Mouse (Mus musculus): ENCODE data around the gene Slc7a9. TPM values are rescaled to one million over a fixed set of nuclear protein-coding genes. Genes with fewer than 3 reads are reported as not detected.

Gene Slc7a9
- not detected in 2 replicates for total RNA-seq (2017)

GRCm38 (mm10) chr7:35447996-35448846, at the start of gene Slc7a9:
Gene Slc7a9, plus strand, starts transcription at chr7:35448796.
- no peak for ATAC-seq (ENCODE audit: extremely low read depth, insufficient number of reproducible peaks, low FRiP score, poor library complexity, severe bottlenecking)

DNA sequence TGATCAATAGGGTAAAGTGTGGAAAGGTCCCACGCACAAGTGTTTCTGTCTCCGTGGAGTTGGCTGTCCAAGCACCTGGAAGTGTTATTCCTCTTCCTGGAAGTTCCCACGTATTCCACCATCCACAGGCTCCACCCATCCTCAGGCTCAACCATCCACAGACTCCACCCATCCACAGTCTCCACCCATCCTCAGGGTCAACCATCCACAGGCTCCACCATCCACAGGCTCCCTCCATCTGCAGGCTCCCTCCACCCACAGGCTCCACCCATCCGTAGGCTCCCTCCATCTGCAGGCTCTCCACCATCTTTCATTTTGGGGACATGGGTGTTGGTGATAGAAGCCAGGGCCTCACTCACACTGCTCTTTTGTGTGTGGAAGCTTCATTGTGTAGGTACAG, 47.4 kb upstream of the Slc7a9 start:
- no peak for ATAC-seq (ENCODE audit: extremely low read depth, insufficient number of reproducible peaks, low FRiP score, poor library complexity, severe bottlenecking)

- ATAC-seq (ENCODE audit: extremely low read depth, insufficient number of reproducible peaks, low FRiP score, poor library complexity, severe bottlenecking) = peak; percentile 27
These were observed 33.4 kb upstream of the Slc7a9 start for GRCm38 (mm10) chr7:35415226-35415625.

DNA sequence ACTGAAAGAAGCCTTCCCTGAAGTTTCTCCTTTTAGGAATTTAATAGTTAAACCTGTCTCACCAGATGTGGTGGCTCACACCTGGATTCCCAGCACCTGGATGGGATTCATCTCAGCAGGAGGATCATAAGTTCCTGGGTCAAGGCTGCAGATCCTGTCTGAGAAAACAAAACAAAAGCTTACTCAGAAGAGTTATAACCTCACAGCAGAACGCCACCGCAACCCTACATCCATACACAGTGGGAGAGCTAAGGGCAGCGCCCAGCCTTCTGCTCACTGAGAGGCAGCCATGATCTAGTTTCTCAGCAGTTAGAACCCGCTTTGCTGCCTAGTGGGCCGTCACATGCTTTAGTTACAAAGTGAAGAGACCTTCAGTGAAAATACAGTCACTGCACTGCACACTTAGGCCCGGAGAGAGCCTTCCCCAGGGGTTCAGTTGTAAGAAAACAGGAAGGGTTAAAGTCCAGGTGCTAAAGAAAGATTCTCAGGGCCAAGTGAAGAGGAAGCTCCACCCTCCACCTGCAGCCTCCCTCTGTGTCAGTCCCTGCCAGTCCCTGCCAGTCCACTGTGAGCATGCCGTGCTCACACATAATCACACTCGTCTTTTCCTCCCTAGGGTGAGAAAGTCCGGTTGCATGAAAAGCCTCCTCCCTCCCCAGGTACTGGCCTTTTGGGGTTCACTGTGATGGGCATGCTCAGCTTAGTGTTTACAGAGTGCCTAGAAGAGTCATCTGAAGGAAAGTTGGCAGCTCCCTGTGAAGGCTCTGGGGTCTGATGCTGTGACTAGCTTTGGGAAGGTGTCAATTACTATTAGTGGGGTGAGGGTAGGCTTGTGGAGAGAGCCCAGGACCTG, 32.6 kb upstream of the Slc7a9 start:
- ATAC-seq (ENCODE audit: extremely low read depth, insufficient number of reproducible peaks, low FRiP score, poor library complexity, severe bottlenecking) = peak; percentile 68

- no peak for ATAC-seq (ENCODE audit: extremely low read depth, insufficient number of reproducible peaks, low FRiP score, poor library complexity, severe bottlenecking)
These were observed 32.0 kb upstream of the Slc7a9 start for GRCm38 (mm10) chr7:35416654-35416948.

DNA sequence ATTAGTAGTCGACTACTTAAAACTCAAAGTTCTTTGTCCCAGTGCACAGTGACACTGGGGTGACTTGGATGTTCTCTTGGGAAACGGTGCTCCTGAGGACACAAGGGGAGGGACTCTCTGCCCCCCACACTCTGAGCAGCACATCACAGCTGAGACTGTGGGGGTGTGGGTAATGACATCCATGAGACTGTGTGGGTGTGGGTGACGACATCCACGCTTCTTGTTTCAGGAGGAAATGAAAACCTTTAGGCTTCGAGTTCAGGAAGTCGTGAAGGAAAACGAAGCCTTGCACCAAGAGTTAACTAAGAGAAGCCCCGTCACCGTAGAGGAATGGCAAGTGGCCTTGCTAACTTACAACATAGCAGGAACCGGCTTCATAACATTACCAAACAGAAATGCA, 25.5 kb upstream of the Slc7a9 start:
- no peak for ATAC-seq (ENCODE audit: extremely low read depth, insufficient number of reproducible peaks, low FRiP score, poor library complexity, severe bottlenecking)

- ATAC-seq (ENCODE audit: extremely low read depth, insufficient number of reproducible peaks, low FRiP score, poor library complexity, severe bottlenecking) = no peak
These were observed 20.4 kb upstream of the Slc7a9 start for GRCm38 (mm10) chr7:35428146-35428545.

DNA sequence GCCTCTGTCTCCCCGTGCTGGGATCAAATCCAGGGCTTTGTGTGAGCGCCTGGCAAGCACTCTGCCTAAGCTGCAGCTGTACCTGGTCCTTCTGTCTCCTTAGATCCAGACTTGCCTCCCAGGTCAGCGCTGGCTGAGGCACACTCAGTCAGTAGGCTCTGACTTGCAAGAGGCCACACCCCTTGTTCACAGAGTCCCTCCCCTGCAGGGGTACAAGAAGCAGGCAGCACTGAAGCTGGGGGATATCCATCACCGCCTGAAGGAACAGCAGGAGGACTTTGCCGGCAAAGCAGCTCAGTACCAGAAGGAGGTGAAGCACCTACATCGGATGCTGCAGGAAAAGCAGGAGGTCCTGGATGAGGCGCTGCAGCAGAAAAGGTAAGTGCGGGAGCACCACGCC, 13.3 kb upstream of the Slc7a9 start:
- ATAC-seq (ENCODE audit: extremely low read depth, insufficient number of reproducible peaks, low FRiP score, poor library complexity, severe bottlenecking) = no peak

GRCm38 (mm10) chr7:35447501-35447900, 1.1 kb upstream of the Slc7a9 start:
- ATAC-seq (ENCODE audit: extremely low read depth, insufficient number of reproducible peaks, low FRiP score, poor library complexity, severe bottlenecking) = no peak

DNA sequence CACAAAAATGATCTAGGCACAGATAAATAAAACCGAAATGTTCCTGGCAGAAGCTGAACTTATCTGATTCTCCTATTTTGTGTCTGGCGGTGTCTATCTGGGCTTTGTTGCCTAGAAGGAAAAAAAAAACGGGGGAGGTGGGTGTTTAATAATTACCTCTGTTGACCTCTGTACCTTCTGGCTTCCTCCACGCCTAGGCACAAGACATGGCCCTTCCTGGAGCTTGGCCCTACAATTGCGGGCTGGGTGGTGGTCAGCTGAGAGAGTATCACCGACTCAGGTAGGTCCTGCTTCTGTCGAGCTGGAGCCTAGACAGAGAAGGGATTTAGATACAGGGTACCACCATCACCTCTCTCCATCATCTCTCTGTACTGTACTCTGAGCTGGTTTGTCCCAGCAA, 271 bp downstream of the Slc7a9 start:
- no peak for ATAC-seq (ENCODE audit: extremely low read depth, insufficient number of reproducible peaks, low FRiP score, poor library complexity, severe bottlenecking)

DNA sequence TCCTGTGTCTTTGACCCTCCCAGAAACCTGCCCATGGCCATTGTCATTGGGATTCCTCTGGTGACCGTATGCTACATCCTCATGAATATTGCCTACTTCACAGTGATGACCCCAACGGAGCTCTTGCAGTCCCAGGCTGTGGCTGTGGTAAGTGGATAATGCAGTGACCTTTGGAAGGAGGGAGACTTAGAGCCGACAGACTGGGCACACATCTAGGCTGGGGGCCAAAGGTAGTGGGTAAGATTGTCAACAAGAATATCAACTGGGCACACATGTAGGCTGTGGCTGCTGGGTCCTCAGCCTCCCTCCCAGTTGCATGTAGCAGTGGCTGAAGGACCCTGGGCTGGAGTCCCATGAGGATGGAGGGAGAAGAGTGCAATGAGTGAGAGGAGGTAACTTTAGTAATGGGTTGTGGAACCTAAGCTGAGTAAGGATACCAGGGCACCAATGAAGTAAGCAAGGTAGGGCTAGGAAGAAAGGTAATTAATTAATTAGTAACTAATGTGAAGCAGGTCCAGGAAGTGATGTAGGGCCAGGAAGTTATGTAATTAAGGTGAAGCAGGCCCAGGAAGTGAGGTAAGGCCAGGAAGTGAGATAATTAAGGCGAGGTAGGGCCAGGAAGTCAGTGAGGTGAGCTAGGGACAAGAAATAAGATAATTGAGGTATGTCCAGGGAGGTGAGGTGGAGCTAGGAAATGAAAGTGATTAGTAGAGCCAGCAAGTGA, 7.7 kb downstream of the Slc7a9 start:
- ATAC-seq (ENCODE audit: extremely low read depth, insufficient number of reproducible peaks, low FRiP score, poor library complexity, severe bottlenecking) = no peak

- no peak for ATAC-seq (ENCODE audit: extremely low read depth, insufficient number of reproducible peaks, low FRiP score, poor library complexity, severe bottlenecking)
These were observed 12.4 kb downstream of the Slc7a9 start for GRCm38 (mm10) chr7:35460971-35461370.

DNA sequence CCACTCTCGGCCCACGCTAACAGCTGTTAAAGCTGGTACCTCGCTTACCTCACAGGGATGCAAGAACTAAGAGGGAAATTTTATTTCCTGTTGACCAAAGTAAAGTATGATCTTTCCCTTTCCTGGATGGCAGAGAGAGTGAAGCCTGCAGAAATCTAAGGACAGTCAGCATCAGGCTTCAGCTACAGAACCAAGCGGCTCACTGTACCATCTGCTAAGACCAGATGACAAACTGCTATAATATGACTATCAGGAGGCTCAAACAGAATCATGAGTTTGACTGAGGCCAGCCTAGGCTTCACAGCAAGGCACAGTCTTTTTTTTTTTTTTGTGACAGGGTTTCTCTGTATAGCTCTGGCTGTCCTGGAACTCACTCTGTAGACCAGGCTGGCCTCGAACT, 16.4 kb downstream of the Slc7a9 start:
- no peak for ATAC-seq (ENCODE audit: extremely low read depth, insufficient number of reproducible peaks, low FRiP score, poor library complexity, severe bottlenecking)

DNA sequence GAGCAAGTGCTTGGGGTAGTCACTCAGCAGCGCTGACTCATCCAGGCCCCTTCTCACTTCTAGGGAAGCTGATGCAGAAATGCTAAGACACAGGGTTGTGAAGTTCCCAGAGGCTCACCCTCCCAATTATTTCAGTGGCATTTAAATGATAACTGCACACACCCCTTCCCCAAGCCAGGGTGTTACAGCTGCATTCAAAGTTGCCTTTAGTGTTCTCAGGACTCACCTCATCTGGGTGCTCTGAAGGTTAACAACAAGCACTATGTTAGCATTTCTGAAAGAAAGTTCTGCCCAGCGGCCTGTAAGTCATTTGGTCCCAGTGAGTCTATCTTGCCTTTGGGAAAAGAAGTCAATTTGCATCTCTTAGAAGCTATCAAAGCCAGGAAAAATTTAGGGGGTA, 19.3 kb downstream of the Slc7a9 start:
- ATAC-seq (ENCODE audit: extremely low read depth, insufficient number of reproducible peaks, low FRiP score, poor library complexity, severe bottlenecking) = no peak

GRCm38 (mm10) chr7:35470794-35471193, 22.2 kb downstream of the Slc7a9 start:
- ATAC-seq (ENCODE audit: extremely low read depth, insufficient number of reproducible peaks, low FRiP score, poor library complexity, severe bottlenecking) = no peak

DNA sequence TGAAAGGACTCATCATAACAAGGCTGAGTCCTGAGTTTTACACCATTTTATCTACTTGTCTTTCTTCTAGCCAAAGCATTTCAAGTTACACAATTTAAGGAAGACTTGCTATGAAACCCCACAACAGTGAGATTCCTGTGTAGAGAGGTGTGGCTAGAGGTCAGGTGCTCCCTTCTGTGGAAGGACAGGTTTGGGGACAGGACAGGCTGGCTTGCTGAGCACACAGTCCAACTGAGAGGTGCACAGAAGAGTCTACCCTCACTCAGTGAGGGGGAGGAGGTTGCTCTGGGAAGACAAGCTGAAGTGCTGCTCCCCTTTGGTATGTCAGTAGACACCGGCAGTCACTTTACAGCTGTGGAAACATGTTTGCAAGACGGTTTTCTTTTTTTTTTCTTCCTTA, 27.9 kb downstream of the Slc7a9 start:
- ATAC-seq (ENCODE audit: extremely low read depth, insufficient number of reproducible peaks, low FRiP score, poor library complexity, severe bottlenecking) = no peak

GRCm38 (mm10) chr7:35485126-35485525, 36.5 kb downstream of the Slc7a9 start:
- no peak for ATAC-seq (ENCODE audit: extremely low read depth, insufficient number of reproducible peaks, low FRiP score, poor library complexity, severe bottlenecking)

GRCm38 (mm10) chr7:35486553-35486952, 38.0 kb downstream of the Slc7a9 start:
- no peak for ATAC-seq (ENCODE audit: extremely low read depth, insufficient number of reproducible peaks, low FRiP score, poor library complexity, severe bottlenecking)

DNA sequence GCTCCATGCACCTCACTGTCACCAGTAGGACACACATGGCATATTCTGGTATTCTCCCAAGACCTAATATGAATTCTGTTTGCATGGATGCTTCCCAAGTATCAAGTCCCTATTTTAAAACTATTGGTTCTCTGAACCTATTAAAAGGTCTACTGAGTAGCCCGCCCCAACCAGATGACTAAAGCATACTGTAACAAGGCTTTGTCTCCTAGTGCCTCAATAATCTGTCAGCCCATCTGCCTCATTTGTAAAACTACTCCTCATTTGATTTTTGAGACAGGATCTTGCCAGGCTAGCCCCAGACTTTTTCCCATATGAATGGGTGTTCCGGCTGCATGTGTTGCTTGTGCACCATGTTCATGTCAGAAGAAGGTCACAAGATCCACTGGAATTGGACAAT, 41.6 kb downstream of the Slc7a9 start:
- no peak for ATAC-seq (ENCODE audit: extremely low read depth, insufficient number of reproducible peaks, low FRiP score, poor library complexity, severe bottlenecking)

- ATAC-seq (ENCODE audit: extremely low read depth, insufficient number of reproducible peaks, low FRiP score, poor library complexity, severe bottlenecking) = no peak
These were observed 42.4 kb downstream of the Slc7a9 start for GRCm38 (mm10) chr7:35491005-35491404.

All from neutrophil, adult 5-6 weeks (primary cell).